Mouse (Mus musculus) forebrain, embryonic 13.5 days (tissue): ENCODE measurements around the gene Tmem139. TPM values are rescaled to one million over a fixed set of nuclear protein-coding genes. Genes with fewer than 3 reads are reported as not detected.

Experiments
- ATAC-seq: fragments of 200-750 bp; cut with Nextera tagmentation; 2 replicates; pipeline ENCODE4 v1.8.0; 2017
- H3K27ac ChIP-seq: fragments of 300-500 bp; sonication (generic); 2 replicates; pipeline ENCODE4 v1.5.1; 2015; ENCODE audit warnings: inconsistent platforms, mild to moderate bottlenecking, moderate library complexity
- H3K27me3 ChIP-seq: fragments of 300-500 bp; sonication (generic); 2 replicates; pipeline ENCODE4 v1.6.1; 2015; ENCODE audit warnings: mild to moderate bottlenecking, inconsistent platforms
- H3K36me3 ChIP-seq: fragments of 300-500 bp; sonication (generic); 2 replicates; pipeline ENCODE4 v1.6.1; 2015; ENCODE audit warnings: mild to moderate bottlenecking, inconsistent platforms; ENCODE audit not compliant: poor library complexity, severe bottlenecking
- H3K4me1 ChIP-seq: fragments of 300-500 bp; sonication (generic); 2 replicates; pipeline ENCODE4 v1.6.1; 2015; ENCODE audit warnings: inconsistent platforms
- H3K4me2 ChIP-seq: fragments of 300-500 bp; sonication (generic); 2 replicates; pipeline ENCODE4 v1.6.1; 2015; ENCODE audit warnings: inconsistent platforms, mild to moderate bottlenecking, moderate library complexity
- H3K4me3 ChIP-seq: fragments of 300-500 bp; sonication (generic); 2 replicates; pipeline ENCODE4 v1.5.1; 2015; ENCODE audit warnings: mild to moderate bottlenecking, inconsistent platforms
- H3K9ac ChIP-seq: fragments of 300-500 bp; sonication (generic); 2 replicates; pipeline ENCODE4 v1.6.1; 2015; ENCODE audit warnings: mild to moderate bottlenecking, inconsistent platforms
- H3K9me3 ChIP-seq: fragments of 300-500 bp; sonication (generic); replicated peaks from 2 replicates; pipeline ENCODE4 v1.6.1; 2016; ENCODE audit warnings: inconsistent platforms
- WGBS: fragments of 180-500 bp; shearing (Covaris S2); methylation state at CpG from one replicate; pipeline ENCODE4 v1.1.7; 2015; 5-methylcytosine and 5-hydroxymethylcytosine counted together
- polyA plus RNA-seq: library from polyadenylated mRNA; unstranded; fragments of >200 nt; fragmentation: Nextera tagmentation; extraction: Ambion mirVana; gene quantifications from 2 replicates; pipeline ENCODE4 v1.2.1, GENCODE M21; 2015

The Tmem139 gene
- polyA plus RNA-seq, 1 experiment from 2014 or later = 0.19 TPM

DNA sequence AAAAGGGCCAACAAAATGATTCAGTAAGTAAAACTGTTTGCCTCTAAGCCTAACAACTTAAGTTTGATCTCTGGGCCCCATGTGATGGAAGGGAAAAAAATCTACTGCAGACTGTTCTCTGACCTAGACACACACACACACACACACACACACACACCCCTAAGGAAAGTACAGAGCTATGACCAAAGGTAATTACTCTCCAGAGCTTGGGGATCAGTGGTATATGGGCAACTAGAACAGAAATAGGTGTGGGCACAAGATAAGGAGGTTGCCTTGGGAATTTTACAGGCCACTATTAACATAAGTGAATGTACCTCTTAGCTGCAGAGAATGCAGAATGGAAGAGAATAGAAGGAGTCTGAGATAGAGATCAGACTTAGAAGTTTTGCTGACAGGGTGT lies 25.8 kb downstream of the Tmem139 start:
- no peak overlapping the region for H3K27ac ChIP-seq
- no peak overlapping the region for H3K4me2 ChIP-seq
- ATAC-seq = no peak
- no peak overlapping the region for H3K4me3 ChIP-seq
- no peak overlapping the region for H3K9ac ChIP-seq
- H3K9me3 ChIP-seq = no peaks in the 10 kb centered on the region
- H3K27me3 ChIP-seq = no peaks in the 10 kb centered on the region
- no peaks in the 10 kb centered on the region for H3K4me1 ChIP-seq
- peaks cover 69% of the 10 kb centered on the region for H3K36me3 ChIP-seq

- Histone ChIP-seq H3K4me1 (no peaks in the 10 kb centered on the region), H3K27ac (no peak overlapping the region), H3K4me3 (no peak overlapping the region), H3K9ac (no peak overlapping the region), H3K4me2 (no peak overlapping the region), H3K36me3 (peaks cover 67% of the 10 kb centered on the region), H3K9me3 (no peaks in the 10 kb centered on the region), H3K27me3 (no peaks in the 10 kb centered on the region)
- 90% methylated on average over 6 of the region's 6 CpGs for WGBS
- ATAC-seq = no peak
Measured at GRCm38 (mm10) chr6:42293327-42293726, 31.6 kb downstream of the Tmem139 start.

GRCm38 (mm10) chr6:42295549-42296094 lies 33.9 kb downstream of the Tmem139 start:
- WGBS = 87% methylated on average over 3 of the region's 3 CpGs
- Histone ChIP-seq H3K4me1 (no peaks in the 10 kb centered on the region), H3K9me3 (no peaks in the 10 kb centered on the region), H3K9ac (no peak overlapping the region), H3K4me3 (no peak overlapping the region), H3K27ac (no peak overlapping the region), H3K4me2 (no peak overlapping the region), H3K27me3 (no peaks in the 10 kb centered on the region), H3K36me3 (peaks cover 80% of the 10 kb centered on the region)
- no peak for ATAC-seq

DNA sequence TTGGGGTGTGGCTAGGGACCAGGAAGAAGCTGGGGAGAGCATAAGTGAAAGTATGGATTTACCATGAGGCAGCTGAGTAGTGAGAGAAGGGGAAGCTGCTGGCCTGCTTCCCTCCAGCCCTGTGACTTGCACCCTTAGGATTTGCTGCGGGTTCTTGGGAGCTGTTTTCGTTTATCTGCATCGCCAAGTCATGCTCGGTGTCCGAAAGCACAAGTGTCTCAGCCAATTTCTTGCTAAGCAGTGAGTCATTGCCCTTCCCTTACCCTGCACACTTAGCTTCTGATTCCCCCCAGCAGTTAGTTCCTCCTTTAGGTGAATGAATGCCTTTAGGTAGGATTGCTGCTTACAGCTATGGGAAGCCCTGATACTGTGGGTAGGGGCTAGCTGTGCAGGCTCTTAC lies 37.6 kb downstream of the Tmem139 start:
- Histone ChIP-seq H3K9ac (no peak overlapping the region), H3K4me2 (no peak overlapping the region), H3K4me1 (no peaks in the 10 kb centered on the region), H3K36me3 (peaks cover 56% of the 10 kb centered on the region), H3K4me3 (no peak overlapping the region), H3K9me3 (no peaks in the 10 kb centered on the region), H3K27ac (no peak overlapping the region), H3K27me3 (no peaks in the 10 kb centered on the region)
- ATAC-seq = no peak
- WGBS = 95% methylated on average over 5 of the region's 5 CpGs

DNA sequence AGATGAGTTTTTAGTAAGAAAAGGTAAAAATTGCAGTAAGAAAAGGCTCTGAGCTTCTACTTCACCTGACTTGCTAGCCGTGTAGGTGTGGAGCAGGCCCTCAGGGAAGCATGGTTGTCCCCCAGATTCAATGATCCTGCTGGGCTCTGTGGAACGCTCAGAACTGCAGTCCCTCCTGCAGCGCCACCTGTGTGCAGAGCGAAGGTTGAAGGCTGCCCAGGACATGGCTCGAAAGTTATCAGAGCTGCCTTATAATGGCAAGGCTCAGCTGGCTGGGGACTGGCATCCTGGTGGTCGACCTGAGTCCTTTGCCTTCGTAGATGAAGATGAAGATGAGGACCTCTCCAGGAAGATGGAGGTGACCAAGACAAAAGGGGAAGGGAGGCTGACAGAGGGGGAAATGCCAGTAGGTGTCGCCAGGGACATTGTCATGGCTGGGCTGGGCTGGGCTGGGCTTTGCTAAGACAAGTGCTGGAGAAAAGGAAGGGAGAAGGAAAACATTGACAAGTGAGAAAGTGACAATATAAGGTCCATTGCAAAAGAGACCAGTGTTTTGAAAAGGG lies 48.1 kb downstream of the Tmem139 start:
- H3K9me3 ChIP-seq = no peaks in the 10 kb centered on the region
- H3K4me2 ChIP-seq = no peak overlapping the region
- 50% methylated on average over 8 of the region's 8 CpGs for WGBS
- H3K27ac ChIP-seq = no peak overlapping the region
- no peaks in the 10 kb centered on the region for H3K27me3 ChIP-seq
- H3K9ac ChIP-seq = no peak overlapping the region
- no peak for ATAC-seq
- H3K36me3 ChIP-seq = peaks cover 89% of the 10 kb centered on the region
- no peaks in the 10 kb centered on the region for H3K4me1 ChIP-seq
- no peak overlapping the region for H3K4me3 ChIP-seq

DNA sequence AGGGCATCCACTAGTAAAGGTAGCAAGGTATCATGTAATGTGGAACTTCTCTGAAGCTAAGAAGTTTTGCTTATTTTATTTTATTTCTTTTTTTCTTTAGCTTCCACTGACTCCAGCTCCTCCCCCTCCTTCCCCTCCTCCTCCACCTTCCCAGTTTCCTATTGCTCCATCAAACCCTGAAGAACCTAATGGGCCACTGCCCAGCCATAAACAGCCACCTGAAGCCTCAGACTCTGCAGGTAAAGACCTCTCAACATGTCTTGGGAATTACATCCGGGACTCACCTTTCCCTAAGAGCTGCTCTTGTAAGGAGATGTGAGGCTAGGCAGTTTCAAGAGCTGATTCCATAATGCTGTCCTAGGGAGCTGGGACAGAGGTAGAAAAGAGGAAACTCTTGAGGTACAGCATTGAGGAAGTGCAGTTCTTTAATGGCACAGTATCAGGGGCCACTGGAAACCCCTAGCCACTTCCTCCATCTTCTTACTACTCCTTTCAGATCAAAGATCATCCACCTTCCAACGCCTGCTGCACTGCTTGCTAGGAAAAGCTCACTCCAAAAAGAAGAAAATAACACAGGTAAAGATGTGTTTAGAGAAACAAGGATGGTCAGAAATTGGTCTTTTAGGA lies 48.8 kb downstream of the Tmem139 start:
- H3K9ac ChIP-seq = no peak overlapping the region
- no peaks in the 10 kb centered on the region for H3K27me3 ChIP-seq
- ATAC-seq = no peak
- 94% methylated on average over 2 of the region's 2 CpGs for WGBS
- peaks cover 84% of the 10 kb centered on the region for H3K36me3 ChIP-seq
- no peaks in the 10 kb centered on the region for H3K9me3 ChIP-seq
- H3K4me1 ChIP-seq = no peaks in the 10 kb centered on the region
- H3K4me2 ChIP-seq = no peak overlapping the region
- no peak overlapping the region for H3K27ac ChIP-seq
- no peak overlapping the region for H3K4me3 ChIP-seq

Other genes with a start within 250 kb of the Tmem139 start
- gene Sva, start 223.6 kb upstream of the Tmem139 start, polyA plus RNA-seq = not detected in 2 replicates
- gene Tas2r139, start 121.0 kb upstream of the Tmem139 start, polyA plus RNA-seq = not detected in 2 replicates
- not detected in 2 replicates for gene Tas2r144, start 46.6 kb upstream of the Tmem139 start, polyA plus RNA-seq
- 13.2 and 14.8 TPM in 2 replicates for gene Gstk1, start 16.0 kb upstream of the Tmem139 start, polyA plus RNA-seq
- gene Casp2, start 3.0 kb downstream of the Tmem139 start, polyA plus RNA-seq = 62.7 and 73.9 TPM in 2 replicates
- 1.3 and 2.0 TPM in 2 replicates for gene Clcn1, start 24.7 kb downstream of the Tmem139 start, polyA plus RNA-seq
- 4.0 and 4.4 TPM in 2 replicates for gene Fam131b, start 62.7 kb downstream of the Tmem139 start, polyA plus RNA-seq
- 39.8 and 41.1 TPM in 2 replicates for gene Zyx, start 87.7 kb downstream of the Tmem139 start, polyA plus RNA-seq
- gene Epha1, start 111.3 kb downstream of the Tmem139 start, polyA plus RNA-seq = 0.23 and 0.28 TPM in 2 replicates
- gene Tas2r143, start 138.3 kb downstream of the Tmem139 start, polyA plus RNA-seq = not detected in 2 replicates
- not detected in 2 replicates for gene Tas2r135, start 143.5 kb downstream of the Tmem139 start, polyA plus RNA-seq
- not detected in 2 replicates for gene Tas2r126, start 172.6 kb downstream of the Tmem139 start, polyA plus RNA-seq
- not detected in 2 replicates for gene Olfr458, start 203.2 kb downstream of the Tmem139 start, polyA plus RNA-seq
- not detected in 2 replicates for gene Olfr457, start 214.4 kb downstream of the Tmem139 start, polyA plus RNA-seq
- gene Olfr456, start 225.2 kb downstream of the Tmem139 start, polyA plus RNA-seq = not detected in 2 replicates